Mouse (Mus musculus): Measurements from ENCODE around the gene Nectin2. TPM values are rescaled to one million over a fixed set of nuclear protein-coding genes. Genes with fewer than 3 reads are reported as not detected.
A peak's percentile ranks its signal among the peaks of the same experiment; 100 is the strongest.

Nectin2 gene
- polyA plus RNA-seq, 1 experiment from 2014 or later, result 55.2 TPM

- H3K4me3 ChIP-seq (ENCODE audit: low read depth, low read length), result no peak overlapping the region
- 34% methylated on average over 12 of the region's 12 CpGs for WGBS
- H3K27me3 ChIP-seq (replicated peaks; ENCODE audit: control insufficient read depth, insufficient read depth, low read length), result no peaks in the 10 kb centered on the region
- H3K4me1 ChIP-seq (ENCODE audit: control insufficient read depth, insufficient read depth, low read length), result no peaks in the 10 kb centered on the region
- H3K9me3 ChIP-seq (ENCODE audit: control insufficient read depth, low read length), result no peaks in the 10 kb centered on the region
- no peak overlapping the region for H3K9ac ChIP-seq (ENCODE audit: low read depth, low read length)
- peak; percentile 74 for DNase-seq (ENCODE audit: low spot score)
- H3K27ac ChIP-seq (replicated peaks; ENCODE audit: low read depth, low read length), result 0 out of 2 replicates have a peak overlapping the region, but pooled peaks have one; percentile 10
- ATAC-seq (ENCODE audit: low read depth), result peak; percentile 58
- no peaks in the 10 kb centered on the region for H3K36me3 ChIP-seq (ENCODE audit: control insufficient read depth, insufficient read depth, low read length)
- no peak overlapping the region for H3K4me2 ChIP-seq (ENCODE audit: low read depth, low read length)
Measured at GRCm38 (mm10) chr7:19785874-19786458, 35.7 kb upstream of the Nectin2 start.

GRCm38 (mm10) chr7:19784764-19785535 is 34.7 kb upstream of the Nectin2 start:
- 28% methylated on average over 9 of the region's 11 CpGs for WGBS
- Histone ChIP-seq H3K4me3 (ENCODE audit: low read depth, low read length) (no peak overlapping the region), H3K4me2 (ENCODE audit: low read depth, low read length) (no peak overlapping the region), H3K9ac (ENCODE audit: low read depth, low read length) (no peak overlapping the region), H3K36me3 (ENCODE audit: control insufficient read depth, insufficient read depth, low read length) (no peaks in the 10 kb centered on the region), H3K27me3 (replicated peaks; ENCODE audit: control insufficient read depth, insufficient read depth, low read length) (no peaks in the 10 kb centered on the region), H3K9me3 (ENCODE audit: control insufficient read depth, low read length) (no peaks in the 10 kb centered on the region), H3K27ac (replicated peaks; ENCODE audit: low read depth, low read length) (no peak overlapping the region), H3K4me1 (ENCODE audit: control insufficient read depth, insufficient read depth, low read length) (no peaks in the 10 kb centered on the region)
- ATAC-seq (ENCODE audit: low read depth), result no peak
- no peak for DNase-seq (ENCODE audit: low spot score)

- H3K4me2 ChIP-seq (ENCODE audit: low read depth, low read length), result no peak overlapping the region
- no peak overlapping the region for H3K27ac ChIP-seq (replicated peaks; ENCODE audit: low read depth, low read length)
- no peak for DNase-seq (ENCODE audit: low spot score)
- H3K4me1 ChIP-seq (ENCODE audit: control insufficient read depth, insufficient read depth, low read length), result no peaks in the 10 kb centered on the region
- 76% methylated on average over 8 of the region's 8 CpGs for WGBS
- no peak for ATAC-seq (ENCODE audit: low read depth)
- no peaks in the 10 kb centered on the region for H3K9me3 ChIP-seq (ENCODE audit: control insufficient read depth, low read length)
- H3K9ac ChIP-seq (ENCODE audit: low read depth, low read length), result no peak overlapping the region
- H3K27me3 ChIP-seq (replicated peaks; ENCODE audit: control insufficient read depth, insufficient read depth, low read length), result no peaks in the 10 kb centered on the region
- H3K36me3 ChIP-seq (ENCODE audit: control insufficient read depth, insufficient read depth, low read length), result no peaks in the 10 kb centered on the region
- H3K4me3 ChIP-seq (ENCODE audit: low read depth, low read length), result no peak overlapping the region
Measured at GRCm38 (mm10) chr7:19783630-19784029, 33.3 kb upstream of the Nectin2 start.

GRCm38 (mm10) chr7:19782645-19783044 is 32.4 kb upstream of the Nectin2 start:
- Histone ChIP-seq H3K27ac (replicated peaks; ENCODE audit: low read depth, low read length) (no peak overlapping the region), H3K4me1 (ENCODE audit: control insufficient read depth, insufficient read depth, low read length) (no peaks in the 10 kb centered on the region), H3K36me3 (ENCODE audit: control insufficient read depth, insufficient read depth, low read length) (no peaks in the 10 kb centered on the region), H3K9me3 (ENCODE audit: control insufficient read depth, low read length) (no peaks in the 10 kb centered on the region), H3K4me2 (ENCODE audit: low read depth, low read length) (no peak overlapping the region), H3K4me3 (ENCODE audit: low read depth, low read length) (no peak overlapping the region), H3K27me3 (replicated peaks; ENCODE audit: control insufficient read depth, insufficient read depth, low read length) (no peaks in the 10 kb centered on the region), H3K9ac (ENCODE audit: low read depth, low read length) (no peak overlapping the region)
- ATAC-seq (ENCODE audit: low read depth) (no peak), DNase-seq (ENCODE audit: low spot score) (no peak)
- 95% methylated on average over 4 of the region's 4 CpGs for WGBS

DNA sequence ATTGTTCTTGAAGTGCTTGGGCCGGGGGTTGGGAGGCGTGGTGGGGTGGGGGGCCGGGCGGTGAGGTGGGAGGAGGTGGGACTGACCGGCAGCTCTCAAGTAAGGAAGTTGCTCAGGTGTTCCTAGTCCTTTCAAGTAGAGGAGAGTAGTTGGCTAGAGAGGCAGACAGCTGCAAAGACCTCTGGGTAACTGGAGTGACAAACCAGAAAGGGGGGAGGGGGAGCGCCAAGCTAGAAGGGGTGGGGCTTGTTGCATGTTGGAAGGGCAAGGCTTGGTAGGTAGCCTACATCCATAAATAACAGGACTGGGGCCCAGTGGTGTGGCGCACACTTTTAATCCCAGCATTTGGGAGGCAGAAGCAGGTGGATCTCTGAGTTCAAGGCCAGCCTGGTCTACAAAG is 31.5 kb upstream of the Nectin2 start:
- Histone ChIP-seq H3K4me3 (ENCODE audit: low read depth, low read length) (no peak overlapping the region), H3K4me1 (ENCODE audit: control insufficient read depth, insufficient read depth, low read length) (no peaks in the 10 kb centered on the region), H3K4me2 (ENCODE audit: low read depth, low read length) (no peak overlapping the region), H3K9me3 (ENCODE audit: control insufficient read depth, low read length) (no peaks in the 10 kb centered on the region), H3K36me3 (ENCODE audit: control insufficient read depth, insufficient read depth, low read length) (no peaks in the 10 kb centered on the region), H3K27me3 (replicated peaks; ENCODE audit: control insufficient read depth, insufficient read depth, low read length) (no peaks in the 10 kb centered on the region), H3K27ac (replicated peaks; ENCODE audit: low read depth, low read length) (no peak overlapping the region), H3K9ac (ENCODE audit: low read depth, low read length) (no peak overlapping the region)
- 87% methylated on average over 7 of the region's 7 CpGs for WGBS
- DNase-seq (ENCODE audit: low spot score) (no peak), ATAC-seq (ENCODE audit: low read depth) (no peak)

DNA sequence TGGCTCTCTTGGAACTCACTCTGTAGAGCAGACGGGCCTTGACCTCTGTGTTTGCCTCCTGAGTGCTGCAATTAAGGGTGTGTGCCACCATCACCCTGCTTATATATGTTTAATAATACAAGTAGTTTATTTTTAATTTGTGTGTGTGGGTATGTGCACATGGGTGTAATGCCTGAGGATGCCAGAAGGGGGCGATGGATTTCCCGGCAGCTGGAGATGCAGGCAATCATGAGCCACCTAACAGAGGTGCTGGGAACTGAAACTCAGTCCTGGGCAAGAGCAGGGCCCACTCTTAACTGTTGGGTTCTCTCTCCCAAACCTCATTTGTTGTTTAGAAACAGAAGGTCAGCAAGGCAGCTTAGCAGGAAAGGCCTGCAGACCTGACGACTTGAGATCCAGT is 29.6 kb upstream of the Nectin2 start:
- Histone ChIP-seq H3K36me3 (ENCODE audit: control insufficient read depth, insufficient read depth, low read length) (no peaks in the 10 kb centered on the region), H3K9me3 (ENCODE audit: control insufficient read depth, low read length) (no peaks in the 10 kb centered on the region), H3K4me1 (ENCODE audit: control insufficient read depth, insufficient read depth, low read length) (no peaks in the 10 kb centered on the region), H3K4me3 (ENCODE audit: low read depth, low read length) (no peak overlapping the region), H3K4me2 (ENCODE audit: low read depth, low read length) (no peak overlapping the region), H3K27me3 (replicated peaks; ENCODE audit: control insufficient read depth, insufficient read depth, low read length) (no peaks in the 10 kb centered on the region), H3K27ac (replicated peaks; ENCODE audit: low read depth, low read length) (no peak overlapping the region), H3K9ac (ENCODE audit: low read depth, low read length) (no peak overlapping the region)
- DNase-seq (ENCODE audit: low spot score) (no peak), ATAC-seq (ENCODE audit: low read depth) (no peak)
- WGBS, result 81% methylated on average over 4 of the region's 4 CpGs

DNA sequence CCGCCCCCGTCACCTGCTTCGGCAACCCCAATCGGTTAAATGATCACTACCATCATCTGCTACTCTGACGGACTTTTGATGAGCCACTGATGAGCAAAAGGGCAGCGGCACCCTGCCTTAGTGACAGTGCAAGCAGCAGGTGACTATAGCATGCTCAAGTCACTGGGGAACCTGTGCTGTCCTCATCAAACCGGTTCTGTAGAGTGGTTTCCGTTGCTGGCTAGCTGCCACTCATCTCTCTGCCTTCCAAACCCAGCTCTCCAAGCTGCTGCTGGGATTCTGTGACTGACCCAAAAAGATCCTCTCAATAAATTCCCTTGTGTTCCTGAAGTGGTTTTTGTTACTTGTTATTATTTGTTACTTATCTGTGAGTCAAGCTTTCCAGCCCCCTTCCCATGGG is 28.4 kb upstream of the Nectin2 start:
- no peak for ATAC-seq (ENCODE audit: low read depth)
- Histone ChIP-seq H3K27ac (replicated peaks; ENCODE audit: low read depth, low read length) (no peak overlapping the region), H3K9ac (ENCODE audit: low read depth, low read length) (no peak overlapping the region), H3K9me3 (ENCODE audit: control insufficient read depth, low read length) (no peaks in the 10 kb centered on the region), H3K4me1 (ENCODE audit: control insufficient read depth, insufficient read depth, low read length) (no peaks in the 10 kb centered on the region), H3K27me3 (replicated peaks; ENCODE audit: control insufficient read depth, insufficient read depth, low read length) (no peaks in the 10 kb centered on the region), H3K4me2 (ENCODE audit: low read depth, low read length) (no peak overlapping the region), H3K36me3 (ENCODE audit: control insufficient read depth, insufficient read depth, low read length) (no peaks in the 10 kb centered on the region), H3K4me3 (ENCODE audit: low read depth, low read length) (no peak overlapping the region)
- WGBS, result 80% methylated on average over 8 of the region's 8 CpGs
- DNase-seq (ENCODE audit: low spot score), result peak; percentile 45

DNA sequence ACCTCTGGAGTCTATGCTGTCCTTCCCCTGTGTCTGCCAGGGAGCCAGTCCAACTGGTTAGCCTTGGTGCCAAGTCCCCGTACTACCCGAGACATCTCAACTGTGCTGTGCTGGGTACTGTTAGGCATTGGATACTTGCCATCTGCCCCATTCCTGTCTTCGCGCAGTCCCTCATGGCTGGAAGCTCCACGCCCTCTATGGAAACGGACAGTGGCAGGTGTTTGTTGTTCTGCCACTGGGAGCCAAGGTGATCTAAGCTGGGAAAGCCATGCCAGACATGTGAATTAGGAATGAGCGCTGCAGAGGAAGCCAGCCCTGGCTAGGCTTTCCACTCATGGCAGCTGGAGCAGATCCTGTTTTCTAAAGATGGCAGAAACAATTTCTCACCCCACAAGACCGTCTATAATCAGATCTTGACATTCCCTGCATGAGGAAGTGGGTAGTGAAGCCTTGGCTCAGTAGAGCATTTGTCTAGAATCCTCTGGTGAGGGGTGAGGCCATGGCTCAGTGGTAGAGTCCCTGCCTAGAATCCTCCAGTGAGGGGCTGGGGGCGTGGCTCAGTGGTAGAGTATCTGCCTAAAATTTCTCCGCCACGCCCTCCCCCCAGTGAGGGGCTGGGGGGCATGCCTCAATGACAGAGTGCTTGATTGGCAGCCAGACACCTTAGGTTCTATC is 26.9 kb upstream of the Nectin2 start:
- no peaks in the 10 kb centered on the region for H3K27me3 ChIP-seq (replicated peaks; ENCODE audit: control insufficient read depth, insufficient read depth, low read length)
- H3K4me2 ChIP-seq (ENCODE audit: low read depth, low read length), result no peak overlapping the region
- no peak overlapping the region for H3K27ac ChIP-seq (replicated peaks; ENCODE audit: low read depth, low read length)
- H3K9me3 ChIP-seq (ENCODE audit: control insufficient read depth, low read length), result no peaks in the 10 kb centered on the region
- WGBS, result 83% methylated on average over 11 of the region's 11 CpGs
- DNase-seq (ENCODE audit: low spot score), result peak; percentile 81
- no peaks in the 10 kb centered on the region for H3K4me1 ChIP-seq (ENCODE audit: control insufficient read depth, insufficient read depth, low read length)
- no peak overlapping the region for H3K4me3 ChIP-seq (ENCODE audit: low read depth, low read length)
- no peak overlapping the region for H3K9ac ChIP-seq (ENCODE audit: low read depth, low read length)
- H3K36me3 ChIP-seq (ENCODE audit: control insufficient read depth, insufficient read depth, low read length), result no peaks in the 10 kb centered on the region
- ATAC-seq (ENCODE audit: low read depth), result peak; percentile 87
